Mouse (Mus musculus) small intestine, adult 2 months (tissue): ENCODE data around the gene Nptx2.

Experiments
- CTCF ChIP-seq: fragments of 200-500 bp; IDR thresholded peaks from 2 replicates; pipeline ENCODE4 v1.5.1; 2012; ENCODE audit warnings: low read depth, mild to moderate bottlenecking, control low read depth, inconsistent platforms, low read length, moderate library complexity, mixed read lengths; ENCODE audit not compliant: insufficient replicate concordance, insufficient read length; ENCODE audit errors: extremely low read depth
- POLR2A ChIP-seq: fragments of 200-500 bp; IDR thresholded peaks from 2 replicates; pipeline ENCODE4 v1.6.1; 2012; ENCODE audit warnings: low read depth, mild to moderate bottlenecking, control low read depth, inconsistent platforms, low read length, moderate library complexity

GRCm38 (mm10) chr5:144514738-144515137 lies 31.0 kb upstream of the Nptx2 start:
- no peak for TF ChIP-seq POLR2A
- TF ChIP-seq CTCF = peak; percentile 43; the same call in 1 of the 2 replicates
